Mouse (Mus musculus): ENCODE data around the gene Taf1b. TPM values are rescaled to one million over a fixed set of nuclear protein-coding genes. Genes with fewer than 3 reads are reported as not detected.
"Not testable (repeated sequence)": the region's sequence is repeated elsewhere in the genome, so short reads cannot be mapped to it uniquely, and the experiment has no call there.

Gene Taf1b
- total RNA-seq (2021) = 15.4 and 20.2 TPM in 2 replicates
- long read RNA-seq, transcript Taf1b-201 (15 exons, 2,209 nt) = major isoform, 17 of 21 reads
- long read RNA-seq, partial matches to known transcripts = 3 of 21 reads
- long read RNA-seq, other reads (novel, unspliced or antisense) = 0 of 21 reads

GRCm38 (mm10) chr12:24498150-24498840 lies at the start of gene Taf1b:
Gene Taf1b, plus strand, starts transcription at chr12:24498359.
- DNase-seq = peak; percentile 78

GRCm38 (mm10) chr12:24460406-24460805 lies 37.8 kb upstream of the Taf1b start:
- DNase-seq = no peak

- DNase-seq = not testable (repeated sequence)
Observed at GRCm38 (mm10) chr12:24462121-24462520, 36.0 kb upstream of the Taf1b start.

GRCm38 (mm10) chr12:24463490-24463889 lies 34.7 kb upstream of the Taf1b start:
- DNase-seq = not testable (repeated sequence)

GRCm38 (mm10) chr12:24468966-24469365 lies 29.2 kb upstream of the Taf1b start:
- DNase-seq = no peak

GRCm38 (mm10) chr12:24470943-24471342 lies 27.2 kb upstream of the Taf1b start:
- peak; percentile 58 for DNase-seq

- DNase-seq = no peak
Observed at GRCm38 (mm10) chr12:24473221-24473620, 24.9 kb upstream of the Taf1b start.

- DNase-seq = no peak
Observed at GRCm38 (mm10) chr12:24484930-24485329, 13.2 kb upstream of the Taf1b start.

- DNase-seq = no peak
Observed at GRCm38 (mm10) chr12:24486882-24487281, 11.3 kb upstream of the Taf1b start.

- not testable (repeated sequence) for DNase-seq
Observed at GRCm38 (mm10) chr12:24492507-24492906, 5.7 kb upstream of the Taf1b start.

- DNase-seq = no peak
Observed at GRCm38 (mm10) chr12:24493011-24493410, 5.1 kb upstream of the Taf1b start.

- no peak for DNase-seq
Observed at GRCm38 (mm10) chr12:24493412-24493811, 4.7 kb upstream of the Taf1b start.

- not testable (repeated sequence) for DNase-seq
Observed at GRCm38 (mm10) chr12:24494791-24495190, 3.4 kb upstream of the Taf1b start.

- DNase-seq = not testable (repeated sequence)
Observed at GRCm38 (mm10) chr12:24498841-24499485, 804 bp downstream of the Taf1b start.

- DNase-seq = no peak
Observed at GRCm38 (mm10) chr12:24517118-24517517, 19.0 kb downstream of the Taf1b start.

GRCm38 (mm10) chr12:24521076-24521475 lies 22.9 kb downstream of the Taf1b start:
- no peak for DNase-seq

GRCm38 (mm10) chr12:24525065-24525464 lies 26.9 kb downstream of the Taf1b start:
- peak; percentile 81 for DNase-seq

GRCm38 (mm10) chr12:24536390-24536789 lies 38.2 kb downstream of the Taf1b start:
- no peak for DNase-seq

GRCm38 (mm10) chr12:24537201-24537600 lies 39.0 kb downstream of the Taf1b start:
- no peak for DNase-seq

GRCm38 (mm10) chr12:24537965-24538364 lies 39.8 kb downstream of the Taf1b start:
- peak; percentile 54 for DNase-seq

- no peak for DNase-seq
Observed at GRCm38 (mm10) chr12:24541426-24542154, 43.4 kb downstream of the Taf1b start.

GRCm38 (mm10) chr12:24547686-24548085 lies 49.5 kb downstream of the Taf1b start:
- no peak for DNase-seq

GRCm38 (mm10) chr12:24548885-24549284 lies 50.7 kb downstream of the Taf1b start:
- DNase-seq = no peak

All from adrenal gland, postnatal 25 days (tissue).